Mouse (Mus musculus): ENCODE results near the gene Aplp1. TPM values are rescaled to one million over a fixed set of nuclear protein-coding genes. Genes with fewer than 3 reads are reported as not detected.

The Aplp1 gene
- polyA plus RNA-seq, 1 experiment, result 2.1 TPM

- TF ChIP-seq GATA1 (IDR thresholded peaks at IDR 0.05; ENCODE audit: borderline replicate concordance, low read length) (no peak), FLI1 (IDR thresholded peaks at IDR 0.05; ENCODE audit: low read length) (no peak)
- peaks cover 25% of the 10 kb centered on the region for H3K4me1 ChIP-seq
- no peaks in the 10 kb centered on the region for H3K36me3 ChIP-seq (replicated peaks; ENCODE audit: low read length)
- H3K27me3 ChIP-seq (replicated peaks), result peaks cover 86% of the 10 kb centered on the region
- H3K9me3 ChIP-seq, result peaks cover 1% of the 10 kb centered on the region; the same call in 1 of the 2 replicates
- peak overlapping the region; percentile 88 for H3K4me3 ChIP-seq (replicated peaks)
These were observed 8.0 kb upstream of the Aplp1 start for GRCm38 (mm10) chr7:30453327-30453726.

GRCm38 (mm10) chr7:30450241-30450640, 4.9 kb upstream of the Aplp1 start:
- H3K36me3 ChIP-seq (replicated peaks; ENCODE audit: low read length), result no peaks in the 10 kb centered on the region
- H3K27me3 ChIP-seq (replicated peaks), result peaks cover 83% of the 10 kb centered on the region
- TF ChIP-seq GATA1 (IDR thresholded peaks at IDR 0.05; ENCODE audit: borderline replicate concordance, low read length), result no peak
- TF ChIP-seq FLI1 (IDR thresholded peaks at IDR 0.05; ENCODE audit: low read length), result no peak
- H3K4me1 ChIP-seq, result peaks cover 23% of the 10 kb centered on the region
- peaks cover 27% of the 10 kb centered on the region for H3K9me3 ChIP-seq
- H3K4me3 ChIP-seq (replicated peaks), result no peak overlapping the region

GRCm38 (mm10) chr7:30444154-30444970, 973 bp downstream of the Aplp1 start:
- Histone ChIP-seq H3K36me3 (replicated peaks; ENCODE audit: low read length) (no peaks in the 10 kb centered on the region), H3K4me3 (replicated peaks) (peak overlapping the region; percentile 89), H3K4me1 (peaks cover 19% of the 10 kb centered on the region), H3K9me3 (peaks cover 27% of the 10 kb centered on the region), H3K27me3 (replicated peaks) (peaks cover 88% of the 10 kb centered on the region)
- TF ChIP-seq GATA1 (IDR thresholded peaks at IDR 0.05; ENCODE audit: borderline replicate concordance, low read length), result no peak
- no peak for TF ChIP-seq FLI1 (IDR thresholded peaks at IDR 0.05; ENCODE audit: low read length)

GRCm38 (mm10) chr7:30443696-30444095, 1.6 kb downstream of the Aplp1 start:
- Histone ChIP-seq H3K27me3 (replicated peaks) (peaks cover 89% of the 10 kb centered on the region), H3K9me3 (peaks cover 27% of the 10 kb centered on the region), H3K4me1 (peaks cover 19% of the 10 kb centered on the region), H3K36me3 (replicated peaks; ENCODE audit: low read length) (no peaks in the 10 kb centered on the region), H3K4me3 (replicated peaks) (no peak overlapping the region)
- TF ChIP-seq GATA1 (IDR thresholded peaks at IDR 0.05; ENCODE audit: borderline replicate concordance, low read length) (no peak), FLI1 (IDR thresholded peaks at IDR 0.05; ENCODE audit: low read length) (no peak)

GRCm38 (mm10) chr7:30440697-30441096, 4.6 kb downstream of the Aplp1 start:
- TF ChIP-seq FLI1 (IDR thresholded peaks at IDR 0.05; ENCODE audit: low read length) (no peak), GATA1 (IDR thresholded peaks at IDR 0.05; ENCODE audit: borderline replicate concordance, low read length) (no peak)
- peaks cover 85% of the 10 kb centered on the region for H3K27me3 ChIP-seq (replicated peaks)
- H3K4me3 ChIP-seq (replicated peaks), result no peak overlapping the region

GRCm38 (mm10) chr7:30439734-30440133, 5.6 kb downstream of the Aplp1 start:
- H3K4me1 ChIP-seq, result peaks cover 17% of the 10 kb centered on the region
- no peak for TF ChIP-seq GATA1 (IDR thresholded peaks at IDR 0.05; ENCODE audit: borderline replicate concordance, low read length)
- TF ChIP-seq FLI1 (IDR thresholded peaks at IDR 0.05; ENCODE audit: low read length), result no peak
- H3K36me3 ChIP-seq (replicated peaks; ENCODE audit: low read length), result no peaks in the 10 kb centered on the region
- no peak overlapping the region for H3K4me3 ChIP-seq (replicated peaks)
- peaks cover 84% of the 10 kb centered on the region for H3K27me3 ChIP-seq (replicated peaks)
- no peaks in the 10 kb centered on the region for H3K9me3 ChIP-seq

More at GRCm38 (mm10) chr7:30440697-30441096, 4.6 kb downstream of the Aplp1 start:
- no peaks in the 10 kb centered on the region for H3K9me3 ChIP-seq
- peaks cover 23% of the 10 kb centered on the region for H3K4me1 ChIP-seq
- H3K36me3 ChIP-seq (replicated peaks; ENCODE audit: low read length), result no peaks in the 10 kb centered on the region

- Histone ChIP-seq H3K4me3 (replicated peaks) (peak overlapping the region; percentile 3), H3K9me3 (no peaks in the 10 kb centered on the region), H3K27me3 (replicated peaks) (peaks cover 63% of the 10 kb centered on the region), H3K4me1 (peaks cover 20% of the 10 kb centered on the region), H3K36me3 (replicated peaks; ENCODE audit: low read length) (no peaks in the 10 kb centered on the region)
- TF ChIP-seq GATA1 (IDR thresholded peaks at IDR 0.05; ENCODE audit: borderline replicate concordance, low read length) (no peak), FLI1 (IDR thresholded peaks at IDR 0.05; ENCODE audit: low read length) (no peak)
These were observed 8.5 kb downstream of the Aplp1 start for GRCm38 (mm10) chr7:30436879-30437278.

- TF ChIP-seq GATA1 (IDR thresholded peaks at IDR 0.05; ENCODE audit: borderline replicate concordance, low read length), result no peak
- no peak for TF ChIP-seq FLI1 (IDR thresholded peaks at IDR 0.05; ENCODE audit: low read length)
- Histone ChIP-seq H3K36me3 (replicated peaks; ENCODE audit: low read length) (no peaks in the 10 kb centered on the region), H3K4me1 (peaks cover 37% of the 10 kb centered on the region), H3K4me3 (replicated peaks) (no peak overlapping the region), H3K9me3 (no peaks in the 10 kb centered on the region), H3K27me3 (replicated peaks) (peaks cover 50% of the 10 kb centered on the region)
These were observed 10.2 kb downstream of the Aplp1 start for GRCm38 (mm10) chr7:30435156-30435555.

- H3K27me3 ChIP-seq (replicated peaks), result peaks cover 45% of the 10 kb centered on the region
- peaks cover 42% of the 10 kb centered on the region for H3K4me1 ChIP-seq
- H3K36me3 ChIP-seq (replicated peaks; ENCODE audit: low read length), result no peaks in the 10 kb centered on the region
- no peaks in the 10 kb centered on the region for H3K9me3 ChIP-seq
- TF ChIP-seq GATA1 (IDR thresholded peaks at IDR 0.05; ENCODE audit: borderline replicate concordance, low read length), result no peak
- no peak for TF ChIP-seq FLI1 (IDR thresholded peaks at IDR 0.05; ENCODE audit: low read length)
- no peak overlapping the region for H3K4me3 ChIP-seq (replicated peaks)
These were observed 10.6 kb downstream of the Aplp1 start for GRCm38 (mm10) chr7:30434701-30435100.

GRCm38 (mm10) chr7:30434238-30434637, 11.1 kb downstream of the Aplp1 start:
- peaks cover under 1% of the 10 kb centered on the region for H3K36me3 ChIP-seq (replicated peaks; ENCODE audit: low read length)
- H3K9me3 ChIP-seq, result no peaks in the 10 kb centered on the region
- no peak overlapping the region for H3K4me3 ChIP-seq (replicated peaks)
- TF ChIP-seq FLI1 (IDR thresholded peaks at IDR 0.05; ENCODE audit: low read length) (no peak), GATA1 (IDR thresholded peaks at IDR 0.05; ENCODE audit: borderline replicate concordance, low read length) (no peak)
- peaks cover 45% of the 10 kb centered on the region for H3K4me1 ChIP-seq
- peaks cover 43% of the 10 kb centered on the region for H3K27me3 ChIP-seq (replicated peaks)

All from megakaryocyte, embryonic 14.5 days (primary cell).